Mouse (Mus musculus) large intestine, adult 2 months (tissue): ENCODE measurements at regions not wholly inside any gene's neighbourhood (a gene's known extent, or its start where the extent isn't known, plus 50 kb on each side); places are given as distances from the start of the nearest gene placed in this dataset.

Experiments
- DNase-seq: peaks from one replicate; pipeline ENCODE4 v3.0.0-alpha.2; 2012; ENCODE audit warnings: low read depth, low spot score
- WGBS: fragments of 180-500 bp; shearing (Covaris S2); methylation state at CpG from one replicate; pipeline ENCODE4 v1.1.7; 2018; 5-methylcytosine and 5-hydroxymethylcytosine counted together

DNA sequence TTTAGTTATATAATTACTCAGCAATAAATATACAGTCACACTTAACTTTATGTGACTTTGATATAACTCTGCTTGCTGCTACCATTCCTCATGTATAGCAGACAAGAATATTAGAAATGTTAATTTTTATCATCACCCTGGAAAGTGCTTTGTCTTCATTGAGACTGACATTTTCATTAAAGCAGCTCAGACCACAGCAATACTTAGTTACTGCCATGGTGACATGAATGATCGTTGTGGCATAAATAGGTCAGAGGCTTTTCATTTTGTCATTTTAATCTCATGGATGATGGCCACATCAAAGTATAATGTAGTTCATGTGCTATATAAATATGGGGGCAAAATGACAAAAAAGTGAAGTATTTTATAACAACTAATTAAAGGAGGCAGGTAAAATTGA lies 498.1 kb downstream of the Slc22a22 start:
- DNase-seq = no peak
- 93% methylated on average over 1 of the region's 1 CpGs for WGBS

DNA sequence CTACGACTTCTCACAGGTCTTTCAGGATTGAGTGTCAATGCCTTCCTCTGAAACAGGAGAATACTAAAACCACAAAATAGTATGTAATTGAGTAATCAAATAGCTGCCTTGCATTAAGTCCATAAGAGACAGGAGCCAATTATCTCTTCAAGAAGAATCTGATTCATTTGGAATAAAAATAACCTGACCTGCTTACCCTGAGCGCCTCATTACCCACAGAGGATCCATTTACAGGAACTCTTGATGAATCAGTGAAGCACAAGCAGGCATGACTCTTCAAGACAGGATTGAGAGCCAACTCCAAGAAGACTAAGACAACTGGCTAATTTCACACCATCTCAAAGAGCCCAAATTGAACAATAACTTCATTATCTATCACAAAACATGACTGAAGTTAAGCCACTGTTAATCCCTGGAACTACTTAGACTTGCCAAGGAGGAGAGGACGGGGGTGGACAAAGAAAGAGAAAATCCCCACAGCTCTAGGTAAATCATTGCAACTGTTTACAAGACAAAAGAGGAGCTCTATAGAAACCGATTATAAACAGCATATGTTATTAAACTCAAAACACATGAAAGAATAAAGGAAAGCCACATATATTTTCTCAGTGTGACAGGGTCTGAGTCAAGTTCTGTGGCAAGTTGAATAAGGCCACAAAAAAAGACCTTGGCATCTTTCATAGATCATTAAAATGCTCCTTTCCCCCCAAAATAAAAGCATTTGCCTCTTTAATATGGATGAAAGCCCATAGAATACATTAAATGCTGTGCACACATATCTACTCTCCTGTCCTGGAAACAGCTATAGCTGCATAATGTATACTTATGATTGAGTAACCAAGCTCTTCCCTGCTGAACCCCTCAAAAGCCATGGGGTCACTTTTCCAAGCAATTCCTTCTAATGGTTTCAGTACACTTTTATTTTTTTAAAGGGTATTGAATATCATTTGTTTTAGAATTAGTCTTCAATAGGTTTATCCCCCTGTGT lies 501.7 kb downstream of the Slc22a22 start:
- WGBS = 67% methylated on average over 4 of the region's 4 CpGs
- no peak for DNase-seq

DNA sequence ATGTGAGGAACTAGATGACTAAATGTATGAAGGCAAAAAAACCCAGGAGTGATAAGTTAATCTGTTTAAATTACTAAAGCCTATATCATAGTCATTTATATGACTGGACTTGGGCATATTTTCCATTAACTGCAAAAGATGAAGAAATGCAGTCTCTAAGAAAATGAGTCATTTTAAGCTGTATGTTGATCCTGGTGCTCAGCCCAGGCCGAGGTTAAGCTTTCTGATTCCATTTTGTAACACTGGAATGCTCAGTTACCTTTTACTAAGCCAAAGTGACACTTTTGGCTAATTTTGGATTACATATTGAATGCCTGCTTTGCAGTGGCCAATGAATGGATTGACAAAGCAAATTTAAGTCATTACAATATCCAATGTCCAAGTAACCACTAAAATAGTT lies 507.3 kb downstream of the Slc22a22 start:
- no peak for DNase-seq
- WGBS = 60% methylated on average over 1 of the region's 1 CpGs

DNA sequence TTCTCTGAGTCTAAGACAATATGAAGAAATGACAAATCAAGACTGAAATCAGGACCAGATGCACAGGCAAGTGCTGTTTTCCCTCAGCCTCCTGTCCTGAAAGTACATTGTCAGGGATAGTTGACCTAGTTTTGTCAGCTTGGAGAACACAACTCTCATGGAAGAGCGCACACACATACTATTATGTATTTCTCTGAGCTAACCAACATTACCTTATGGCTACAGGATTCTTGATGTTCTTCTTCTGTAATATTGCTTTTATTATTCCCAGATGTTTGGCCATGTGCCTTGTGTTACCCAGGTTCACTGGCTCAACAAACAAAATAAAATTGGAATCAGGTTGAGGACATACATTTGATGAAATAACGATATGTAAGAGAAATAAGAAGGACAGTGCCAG lies 521.1 kb downstream of the Slc22a22 start:
- WGBS = 84% methylated on average over 2 of the region's 2 CpGs

DNA sequence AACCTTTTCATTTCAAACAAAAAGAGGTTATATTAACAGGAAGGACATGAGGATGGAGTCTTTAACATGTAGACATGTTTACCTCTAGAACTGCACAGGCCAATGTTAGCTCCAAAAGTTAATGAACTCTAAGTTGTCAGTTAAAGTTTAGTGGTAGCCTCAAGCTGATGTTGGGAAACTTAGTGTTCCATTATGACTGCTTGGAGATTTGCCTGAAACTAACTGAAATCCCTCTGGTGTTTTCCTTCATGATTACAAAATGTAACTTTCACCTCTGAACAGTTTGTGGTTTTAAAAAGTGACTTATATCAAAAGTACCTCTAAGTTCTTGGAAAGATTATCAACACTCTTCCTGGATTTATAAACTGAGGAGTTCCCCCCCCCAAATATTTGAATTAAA lies 525.2 kb downstream of the Slc22a22 start:
- DNase-seq = no peak

More for the DNA sequence above, 521.1 kb downstream of the Slc22a22 start:
- no peak for DNase-seq

DNA sequence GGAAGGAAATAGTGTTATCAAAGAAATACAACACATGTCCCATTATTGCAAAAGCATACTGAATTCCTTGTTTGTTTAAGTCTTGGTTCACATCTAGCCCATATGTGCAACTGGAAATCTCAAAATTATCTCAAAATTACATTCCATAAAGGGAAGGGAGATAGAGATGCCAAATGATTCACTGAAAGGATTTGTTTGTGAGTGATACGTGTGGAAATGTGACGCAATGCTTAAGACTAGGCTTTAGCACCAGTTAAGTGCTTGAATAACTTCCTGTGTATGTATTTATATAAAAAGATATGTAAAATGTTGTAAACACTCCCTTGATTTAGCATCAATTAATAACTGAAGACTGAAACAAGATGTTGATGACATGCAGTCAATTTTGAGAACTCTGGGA lies 526.6 kb downstream of the Slc22a22 start:
- 75% methylated on average over 2 of the region's 2 CpGs for WGBS

DNA sequence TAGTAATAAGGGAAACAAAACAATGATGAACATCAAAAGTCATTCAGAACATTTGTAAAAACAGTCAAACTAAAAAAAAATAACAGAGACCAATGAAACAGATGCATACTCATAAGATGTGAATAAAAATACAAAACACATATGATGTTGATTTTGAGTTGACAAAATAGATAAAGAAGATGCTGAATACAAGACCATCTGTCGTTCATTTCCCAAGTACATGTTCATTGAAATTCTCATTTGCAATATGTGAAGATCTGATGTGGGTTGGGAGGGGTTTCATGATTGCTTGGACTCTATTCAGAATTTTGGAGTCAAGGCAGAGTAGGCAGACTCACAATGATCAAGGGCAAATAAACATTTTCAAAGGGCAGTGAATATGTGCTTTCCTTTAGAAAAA lies 536.5 kb downstream of the Slc22a22 start:
- 93% methylated on average over 1 of the region's 1 CpGs for WGBS

More for the DNA sequence above, 526.6 kb downstream of the Slc22a22 start:
- no peak for DNase-seq

DNA sequence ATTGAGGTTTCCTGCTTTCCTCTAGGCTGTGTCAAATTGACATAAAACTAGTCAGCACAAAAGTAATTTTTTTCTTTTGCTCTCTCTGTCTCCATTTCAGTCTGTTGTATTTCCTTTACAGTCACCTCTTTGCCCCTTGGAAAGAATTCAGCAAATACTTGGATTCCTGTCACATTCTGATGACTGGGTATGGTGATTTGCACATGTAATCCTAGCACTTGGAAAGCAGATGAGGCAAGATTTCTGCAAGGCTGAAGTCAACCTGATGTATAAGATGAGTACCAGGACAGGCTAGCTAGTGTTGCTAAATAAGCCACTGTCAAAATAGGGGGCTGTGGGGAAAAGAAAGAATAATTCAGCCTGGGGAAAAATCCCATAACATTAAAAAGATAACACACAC lies 580.9 kb downstream of the Slc22a22 start:
- no peak for DNase-seq

More for the DNA sequence above, 536.5 kb downstream of the Slc22a22 start:
- DNase-seq = no peak

DNA sequence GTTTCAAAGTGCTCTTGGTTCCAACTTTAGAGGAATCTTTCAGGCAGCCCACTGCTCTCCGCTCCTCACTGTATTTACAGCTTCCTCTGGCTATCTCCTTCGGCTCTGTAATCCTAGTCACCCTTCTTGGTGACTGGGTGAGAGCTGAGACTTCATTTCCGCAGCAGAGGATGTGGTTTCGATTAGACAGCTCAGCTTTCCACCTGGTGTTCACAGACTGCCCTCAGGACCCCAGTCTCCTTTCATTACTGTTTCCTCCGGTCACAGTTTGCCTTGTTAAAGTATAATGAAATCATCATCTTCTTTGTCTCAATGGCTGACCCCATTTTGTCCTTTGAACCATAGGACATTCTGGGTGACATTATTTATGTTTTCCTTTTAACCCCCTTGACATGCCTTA lies 595.9 kb downstream of the Slc22a22 start:
- no peak for DNase-seq
- WGBS = 70% methylated on average over 5 of the region's 5 CpGs

DNA sequence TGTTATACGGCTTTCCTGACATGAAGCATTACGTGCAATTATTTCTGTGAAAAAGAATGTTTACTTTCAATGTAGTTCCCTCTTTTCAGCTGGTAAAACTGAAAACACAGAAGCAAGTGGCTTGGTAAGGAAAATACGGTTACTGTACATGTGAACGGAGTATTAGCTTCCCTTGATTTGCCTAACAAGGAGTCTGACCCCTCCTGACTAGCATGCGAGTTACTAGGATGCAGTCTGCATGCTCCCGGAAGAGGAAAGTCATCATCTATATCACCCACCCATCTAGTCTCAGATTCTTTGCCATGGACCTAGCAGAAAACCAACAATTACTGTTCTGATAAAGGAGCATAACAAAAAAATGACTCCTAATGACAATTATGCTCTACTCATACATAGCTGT lies 611.5 kb downstream of the Slc22a22 start:
- DNase-seq = no peak
- WGBS = 82% methylated on average over 6 of the region's 6 CpGs

DNA sequence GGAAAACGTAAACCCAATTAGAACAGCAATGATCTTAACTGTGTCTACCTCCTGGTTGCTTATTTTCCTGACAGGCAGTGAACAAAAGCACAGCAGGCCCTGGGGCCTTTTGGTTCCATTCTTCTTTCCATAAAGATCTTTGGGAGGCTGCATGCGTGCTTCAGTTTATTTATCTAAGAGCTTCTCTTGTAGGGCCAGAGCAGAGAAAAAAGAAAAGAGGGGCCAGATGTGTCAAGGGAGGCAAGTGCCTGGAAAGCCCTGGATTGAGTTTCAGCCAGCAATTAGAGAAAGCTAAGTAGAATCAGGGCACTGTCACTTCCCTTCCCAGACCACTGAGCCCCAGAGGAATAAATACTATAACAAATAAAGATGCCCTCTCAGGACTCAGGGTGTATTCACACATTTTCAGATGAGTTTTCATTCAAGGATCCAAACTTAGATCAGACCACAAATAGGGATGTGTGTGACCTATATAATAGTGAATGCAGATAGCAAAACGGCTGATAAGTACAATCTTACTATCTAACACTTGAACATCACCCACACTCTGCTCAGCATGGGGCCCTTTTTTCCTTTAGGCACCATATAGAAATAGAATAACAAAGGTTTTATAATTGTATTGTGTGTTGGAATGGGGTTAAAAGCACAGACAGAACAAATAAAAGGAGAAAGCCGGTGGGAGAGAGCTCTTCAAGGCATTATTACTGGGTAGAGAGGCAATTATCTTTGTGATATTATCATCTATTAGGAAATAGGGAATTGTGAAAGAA lies 612.2 kb downstream of the Slc22a22 start:
- no peak for DNase-seq
- 59% methylated on average over 4 of the region's 4 CpGs for WGBS

DNA sequence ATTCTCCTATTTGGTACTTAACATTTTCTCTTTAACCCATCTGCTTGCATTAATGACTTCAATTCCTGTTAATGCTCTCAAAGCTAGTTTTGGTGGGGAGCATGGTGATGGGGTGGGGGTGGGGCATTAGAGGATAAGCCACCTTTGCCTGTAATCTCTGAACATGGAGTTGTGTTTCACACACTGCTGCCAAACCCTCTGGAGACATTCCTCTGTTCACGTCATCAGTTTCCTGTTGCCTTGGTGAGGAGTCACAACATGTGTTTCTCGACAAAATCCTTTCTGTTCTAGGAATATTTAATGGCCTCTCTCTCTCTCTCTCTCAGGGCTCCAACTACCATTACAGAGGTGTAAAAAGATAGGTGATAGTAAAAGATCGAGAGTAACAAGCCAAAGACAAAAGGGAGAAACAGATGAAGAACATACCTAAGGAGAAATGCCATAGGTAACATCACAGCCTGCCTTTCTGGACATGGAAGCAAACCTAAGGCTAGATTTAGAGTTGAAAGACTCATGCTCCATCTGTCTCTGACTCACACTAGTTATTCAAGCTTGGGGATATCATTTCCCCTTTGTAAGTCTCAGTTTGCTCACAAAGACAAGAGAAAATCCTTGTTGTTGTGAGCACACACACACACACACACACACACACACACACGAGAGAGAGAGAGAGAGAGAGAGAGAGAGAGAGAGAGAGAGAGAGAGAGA lies 618.6 kb downstream of the Slc22a22 start:
- no peak for DNase-seq
- WGBS = 50% methylated on average over 4 of the region's 4 CpGs

DNA sequence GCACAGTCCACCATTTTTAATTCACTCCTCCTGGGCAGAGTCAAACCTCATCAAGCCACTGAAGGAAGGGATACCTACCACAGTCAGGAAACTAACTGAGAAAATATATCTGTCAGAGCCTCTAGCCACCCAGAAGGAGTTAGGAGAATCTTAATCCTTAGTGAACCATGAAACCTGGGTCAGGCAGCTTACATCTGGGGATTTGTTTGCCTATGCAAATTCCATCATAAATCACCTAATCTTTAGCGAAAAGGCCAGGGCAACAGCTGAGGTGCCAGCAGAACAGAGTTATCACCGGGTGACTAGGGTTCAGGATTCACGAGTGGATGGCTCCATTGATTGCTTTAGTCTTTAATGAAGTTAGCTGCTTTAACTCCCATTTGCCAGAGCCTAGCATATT lies 619.3 kb downstream of the Slc22a22 start:
- 15% methylated on average over 3 of the region's 3 CpGs for WGBS
- no peak for DNase-seq

DNA sequence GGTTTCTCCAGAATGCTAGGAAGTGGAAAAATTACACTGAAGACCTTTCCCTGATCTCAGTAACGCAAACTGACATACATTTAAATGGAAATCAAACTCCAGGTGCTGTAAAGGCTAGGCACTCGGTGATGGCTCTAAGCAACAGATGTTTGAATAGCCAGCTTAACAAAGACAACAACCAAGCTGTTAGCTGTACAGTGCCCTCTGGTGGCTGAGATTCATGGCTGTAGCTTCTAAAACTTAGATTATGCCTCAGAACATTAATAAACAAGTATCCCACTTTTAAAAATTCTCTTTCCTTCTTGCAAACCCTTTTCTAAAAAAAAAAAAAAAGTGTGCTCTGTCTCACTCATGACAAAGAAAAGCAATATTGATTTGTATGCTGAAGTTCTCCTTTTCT lies 621.4 kb downstream of the Slc22a22 start:
- WGBS = 8% methylated on average over 2 of the region's 2 CpGs
- peak; percentile 44 for DNase-seq

DNA sequence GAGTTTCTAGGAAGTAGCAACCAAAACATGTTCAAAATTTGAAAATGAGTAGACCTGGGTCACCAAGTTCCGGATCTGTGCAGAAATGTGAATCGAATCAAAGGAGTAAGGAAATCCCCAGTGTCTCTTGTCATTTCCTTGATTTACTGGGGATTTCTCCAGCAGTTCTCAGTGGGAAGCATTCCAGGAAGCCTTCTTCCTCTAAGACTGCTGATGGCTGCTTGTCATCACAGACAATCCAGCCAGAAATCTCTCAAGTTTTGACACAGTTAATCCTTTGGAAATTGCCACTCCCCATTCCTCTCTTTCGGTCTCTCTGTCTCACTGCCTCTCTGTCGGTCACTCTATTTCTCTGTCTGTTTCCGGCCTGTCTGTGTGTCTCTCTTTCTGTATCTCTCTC lies 624.3 kb downstream of the Slc22a22 start:
- no peak for DNase-seq
- 60% methylated on average over 5 of the region's 5 CpGs for WGBS

DNA sequence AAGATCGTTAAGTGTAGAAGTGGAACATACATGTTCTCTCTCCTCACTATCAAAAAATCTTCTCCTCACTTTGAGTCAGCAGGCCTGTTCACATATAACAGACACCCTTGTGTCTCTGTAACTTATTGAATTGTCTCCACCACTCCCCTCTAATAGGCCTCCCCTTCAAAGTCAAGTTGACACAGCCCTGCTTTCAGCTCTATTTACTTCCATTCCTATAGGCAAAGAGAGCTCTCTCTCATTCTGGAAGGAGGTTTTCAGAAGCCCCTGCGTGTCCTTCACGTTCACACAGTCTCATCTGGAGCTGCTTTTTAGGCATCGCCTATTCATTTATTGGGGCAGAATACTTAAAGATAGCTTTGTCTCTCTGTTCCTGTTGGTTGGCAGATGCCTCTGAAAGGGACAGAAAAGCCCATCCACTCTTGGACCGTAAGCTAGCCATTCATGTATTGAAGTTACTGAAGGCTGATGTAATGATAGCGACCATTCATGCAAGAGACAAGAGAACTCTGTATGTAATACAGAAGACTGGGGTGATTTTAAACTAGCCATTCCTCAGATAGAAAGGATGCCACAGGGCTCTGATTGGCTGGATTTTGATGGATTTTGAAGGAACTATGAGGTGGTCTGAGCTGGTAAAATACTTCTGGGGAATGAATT lies 629.8 kb downstream of the Slc22a22 start:
- WGBS = 87% methylated on average over 6 of the region's 6 CpGs
- DNase-seq = no peak

DNA sequence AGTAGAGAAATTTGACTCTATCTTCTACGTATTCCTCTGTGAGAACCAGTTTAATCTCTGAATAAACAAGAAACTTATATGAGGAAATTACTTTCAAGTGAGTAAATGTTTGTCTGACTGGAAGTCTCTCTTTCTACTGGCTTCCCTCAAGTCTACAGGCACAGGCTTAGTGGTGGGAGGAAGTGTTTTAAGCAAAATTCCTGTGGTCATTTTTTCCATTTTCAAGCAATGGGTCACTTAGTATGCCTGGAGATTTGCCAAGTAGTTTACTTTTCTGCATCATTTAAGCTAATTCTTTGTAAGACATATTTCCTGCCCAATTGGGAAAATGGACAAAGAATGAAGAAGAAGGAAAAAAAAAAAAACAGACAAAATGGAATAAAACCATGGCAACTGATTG lies 632.9 kb downstream of the Slc22a22 start:
- DNase-seq = no peak
- WGBS = 13% methylated on average over 1 of the region's 1 CpGs

DNA sequence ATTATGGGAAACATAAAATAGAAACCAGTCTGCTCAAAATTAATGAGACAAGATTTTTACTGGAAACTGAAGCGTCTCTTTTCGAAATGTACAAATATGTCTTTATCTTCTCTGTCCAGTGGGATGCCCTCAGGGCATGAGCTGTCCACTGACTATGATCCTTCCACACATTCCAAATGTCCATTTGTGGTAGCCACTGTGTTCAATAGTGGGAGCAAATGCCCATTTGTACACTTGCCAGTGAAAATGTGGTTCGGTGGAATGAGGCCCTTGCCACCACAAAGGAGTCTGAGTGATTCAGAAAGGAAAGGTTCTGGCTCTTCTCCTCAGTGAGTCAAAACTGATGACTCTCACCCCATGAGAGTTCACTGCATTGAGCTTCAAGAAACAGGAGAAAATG lies 635.9 kb downstream of the Slc22a22 start:
- no peak for DNase-seq
- 91% methylated on average over 3 of the region's 3 CpGs for WGBS

DNA sequence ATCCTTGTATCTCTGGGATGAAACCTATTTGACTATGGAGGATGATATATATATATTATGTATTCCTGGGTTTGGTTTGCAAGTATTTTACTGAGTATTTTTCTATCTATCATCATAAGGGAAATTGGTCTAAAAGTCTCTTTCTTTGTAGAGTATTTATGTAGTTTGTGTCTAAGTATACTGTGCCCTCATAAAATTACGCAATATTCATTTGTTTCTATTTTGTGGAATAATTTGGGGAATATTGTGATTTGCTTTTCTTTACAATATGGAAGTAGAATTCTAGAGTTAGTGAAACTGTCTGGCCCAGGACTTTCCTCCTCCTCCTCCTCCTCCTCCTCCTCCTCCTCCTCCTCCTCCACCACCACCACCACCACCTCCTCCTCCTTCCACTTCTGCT lies 640.1 kb downstream of the Slc22a22 start:
- 100% methylated on average over 1 of the region's 1 CpGs for WGBS
- DNase-seq = no peak

DNA sequence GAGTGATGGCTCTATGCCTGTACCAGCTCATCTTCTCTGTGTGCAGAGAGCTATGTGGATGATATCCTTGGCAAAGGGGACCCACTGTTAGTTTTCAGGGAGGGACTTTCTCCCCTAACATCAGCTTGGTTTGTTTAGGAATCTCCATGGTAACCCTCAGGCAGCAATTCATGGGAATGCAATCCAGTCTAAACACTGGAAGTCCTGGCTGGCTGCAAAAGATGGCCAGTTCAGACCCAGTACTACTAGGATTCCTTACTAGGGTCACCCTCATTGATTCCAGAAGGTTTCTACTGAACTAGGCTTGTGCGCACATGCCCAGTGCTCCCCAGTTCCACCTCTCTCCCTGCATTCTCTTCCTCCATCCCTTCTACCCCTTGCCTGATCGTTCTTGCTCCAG lies 642.8 kb downstream of the Slc22a22 start:
- WGBS = 65% methylated on average over 2 of the region's 2 CpGs
- no peak for DNase-seq
